Comparison of ENCODE assay signal across 8 mouse cellular contexts in genomic region chr11:116671112-116671844, GRCm38 (mm10). TPM values are rescaled to one million over a fixed set of nuclear protein-coding genes. Genes with fewer than 3 reads are reported as not detected.
A peak's percentile ranks its signal among the peaks of the same experiment; 100 is the strongest.
DNase-seq lines count a peak whose midpoint lies in the region; ATAC-seq and TF ChIP-seq lines count a peak whose summit lies in the region.

No protein-coding gene starts in this region.

- peak overlapping the region; percentile 97 for H3K9ac ChIP-seq in embryonic facial prominence, embryonic 13.5 days
- peak overlapping the region; percentile 76 for H3K9ac ChIP-seq in heart, adult 2 months (ENCODE audit: low read depth, low read length)
- H3K9ac ChIP-seq in limb, embryonic 13.5 days, result peak overlapping the region; percentile 93
- H3K9ac ChIP-seq in midbrain, embryonic 16.5 days (ENCODE audit: low read depth, low read length), result peak overlapping the region; percentile 70

- H3K4me3 ChIP-seq in embryonic facial prominence, embryonic 13.5 days, result peak overlapping the region; percentile 73
- H3K4me3 ChIP-seq in heart, adult 2 months, result peak overlapping the region; percentile 97
- H3K4me3 ChIP-seq in limb, embryonic 13.5 days, result peak overlapping the region; percentile 91
- peak overlapping the region; percentile 67 for H3K4me3 ChIP-seq in midbrain, embryonic 16.5 days (ENCODE audit: low read depth, low read length)

- H3K4me1 ChIP-seq in embryonic facial prominence, embryonic 13.5 days, result peaks cover 43% of the 10 kb centered on the region
- peaks cover 4% of the 10 kb centered on the region for H3K4me1 ChIP-seq in heart, adult 2 months (ENCODE audit: control insufficient read depth, insufficient read depth, low read length)
- peaks cover 39% of the 10 kb centered on the region for H3K4me1 ChIP-seq in limb, embryonic 13.5 days
- H3K4me1 ChIP-seq in midbrain, embryonic 16.5 days (ENCODE audit: control insufficient read depth, insufficient read depth, low read length), result peaks cover 34% of the 10 kb centered on the region

- no peaks in the 10 kb centered on the region for H3K27me3 ChIP-seq in embryonic facial prominence, embryonic 13.5 days
- no peaks in the 10 kb centered on the region for H3K27me3 ChIP-seq in heart, adult 2 months (ENCODE audit: control insufficient read depth, insufficient read depth, low read length)
- no peaks in the 10 kb centered on the region for H3K27me3 ChIP-seq in limb, embryonic 13.5 days
- no peaks in the 10 kb centered on the region for H3K27me3 ChIP-seq in midbrain, embryonic 16.5 days (ENCODE audit: control insufficient read depth, insufficient read depth, low read depth, low read length)

- 1% methylated on average over 45 of the region's 45 CpGs for WGBS in embryonic facial prominence, embryonic 13.5 days
- WGBS in heart, adult 2 months, result under 1% methylated on average over 45 of the region's 45 CpGs
- WGBS in limb, embryonic 13.5 days, result 1% methylated on average over 45 of the region's 45 CpGs
- 1% methylated on average over 45 of the region's 45 CpGs for WGBS in midbrain, embryonic 16.5 days

- ATAC-seq in embryonic facial prominence, embryonic 13.5 days (ENCODE audit: insufficient number of reproducible peaks, insufficient read depth, low FRiP score, low TSS enrichment, low read depth), result peak; percentile 67
- ATAC-seq in limb, embryonic 13.5 days (ENCODE audit: low FRiP score, low read depth), result peak; percentile 89
- peak; percentile 90 for ATAC-seq in midbrain, embryonic 16.5 days

- peaks cover 36% of the 10 kb centered on the region for H3K36me3 ChIP-seq in embryonic facial prominence, embryonic 13.5 days
- peaks cover 15% of the 10 kb centered on the region for H3K36me3 ChIP-seq in heart, adult 2 months (ENCODE audit: control insufficient read depth, insufficient read depth, low read length)
- H3K36me3 ChIP-seq in limb, embryonic 13.5 days, result peaks cover 35% of the 10 kb centered on the region
- H3K36me3 ChIP-seq in midbrain, embryonic 16.5 days (ENCODE audit: control insufficient read depth, insufficient read depth, low read length), result peaks cover 18% of the 10 kb centered on the region

- DNase-seq in 3134 (ENCODE audit: extremely low read depth, insufficient read length, low spot score), result peak; percentile 93
- peak; percentile 96 to 98 for DNase-seq in adrenal gland, postnatal 36 days
- DNase-seq in heart, adult 2 months, result peak; percentile 98
- peak; percentile 99 to 100 for DNase-seq in kidney, adult 8-10 months
- peak; percentile 97 to 98 for DNase-seq in spleen, postnatal 10 days (ENCODE audit: low spot score in 2 of 2)

- no peaks in the 10 kb centered on the region for H3K79me2 ChIP-seq in heart, adult 2 months (replicated peaks; ENCODE audit: control insufficient read depth, insufficient read depth, low read length)

- H3K4me2 ChIP-seq in embryonic facial prominence, embryonic 13.5 days, result peak overlapping the region; percentile 83
- H3K4me2 ChIP-seq in limb, embryonic 13.5 days (replicated peaks), result peak overlapping the region; percentile 92
- peak overlapping the region; percentile 76 for H3K4me2 ChIP-seq in midbrain, embryonic 16.5 days (ENCODE audit: low read length)

- H3K27ac ChIP-seq in embryonic facial prominence, embryonic 13.5 days, result peak overlapping the region; percentile 81
- peak overlapping the region; percentile 77 for H3K27ac ChIP-seq in heart, adult 2 months
- H3K27ac ChIP-seq in limb, embryonic 13.5 days, result peak overlapping the region; percentile 81
- H3K27ac ChIP-seq in midbrain, embryonic 16.5 days (ENCODE audit: low read length), result peak overlapping the region; percentile 51

- intact Hi-C loops in heart, adult 2 months (cut with DNase I), result loop anchor here (1.0 to 10.0 kb wide), 2 partner anchors 28 to 134 kb away; no protein-coding TSS in a partner anchor

- TF ChIP-seq POLR2A in heart, adult 2 months (IDR thresholded peaks at IDR 0.05; ENCODE audit: insufficient read depth, low read depth, low read length), result peak; percentile 98

- TF ChIP-seq CTCF in heart, adult 2 months (IDR thresholded peaks at IDR 0.05), result peak; percentile 91

- no peaks in the 10 kb centered on the region for H3K9me3 ChIP-seq in embryonic facial prominence, embryonic 13.5 days
- no peaks in the 10 kb centered on the region for H3K9me3 ChIP-seq in limb, embryonic 13.5 days
- no peaks in the 10 kb centered on the region for H3K9me3 ChIP-seq in midbrain, embryonic 16.5 days (replicated peaks; ENCODE audit: control insufficient read depth, low read length, poor library complexity, severe bottlenecking)

- peak; percentile 35; the same call in 1 of the 2 replicates for TF ChIP-seq EP300 in heart, adult 2 months (IDR thresholded peaks at IDR 0.05; ENCODE audit: insufficient read depth, low read depth, low read length)

RNA-seq across cellular contexts. Expression of gene Cygb, which starts 17.2 kb away (rescaled TPM):
- 10 to 100 TPM; 25.0 to 36.5 TPM for total RNA-seq in adrenal gland, postnatal 36 days (2021)
- 7.1 and 7.9 TPM in 2 replicates for polyA plus RNA-seq in embryonic facial prominence, embryonic 13.5 days (2015; fragmentation: Nextera tagmentation; extraction: Ambion mirVana)
- total RNA-seq in heart, adult 2 months (2021), result 10 to 100 TPM; 42.5 to 50.3 TPM
- polyA plus RNA-seq in heart, adult 2 months (2012; rRNA removed), result 55.0 and 66.1 TPM in 2 replicates
- 6.0 and 7.2 TPM in 2 replicates for polyA plus RNA-seq in limb, embryonic 13.5 days (2015; fragmentation: Nextera tagmentation; extraction: Ambion mirVana)
- 26.4 and 29.3 TPM in 2 replicates for polyA plus RNA-seq in midbrain, embryonic 16.5 days (2015; fragmentation: Nextera tagmentation; extraction: Ambion mirVana)

RNA-seq across cellular contexts. Expression of gene Prcd, which starts 17.9 kb away (rescaled TPM):
- total RNA-seq in adrenal gland, postnatal 36 days (2021), result 10 to 100 TPM in 1 of 2 experiments, 1 to 10 TPM in 1; 9.6 to 14.1 TPM
- 0.69 and 0.80 TPM in 2 replicates for polyA plus RNA-seq in embryonic facial prominence, embryonic 13.5 days (2015; fragmentation: Nextera tagmentation; extraction: Ambion mirVana)
- 1 to 10 TPM; 1.1 to 1.3 TPM for total RNA-seq in heart, adult 2 months (2021)
- polyA plus RNA-seq in heart, adult 2 months (2012; rRNA removed), result 0.76 and 1.1 TPM in 2 replicates
- polyA plus RNA-seq in limb, embryonic 13.5 days (2015; fragmentation: Nextera tagmentation; extraction: Ambion mirVana), result 0.56 and 0.83 TPM in 2 replicates
- 3.7 and 4.4 TPM in 2 replicates for polyA plus RNA-seq in midbrain, embryonic 16.5 days (2015; fragmentation: Nextera tagmentation; extraction: Ambion mirVana)

RNA-seq across cellular contexts. Expression of gene Rhbdf2, which starts 44.5 kb away (rescaled TPM):
- total RNA-seq in adrenal gland, postnatal 36 days (2021), result 10 to 100 TPM; 12.5 to 17.5 TPM
- polyA plus RNA-seq in embryonic facial prominence, embryonic 13.5 days (2015; fragmentation: Nextera tagmentation; extraction: Ambion mirVana), result 4.2 and 4.3 TPM in 2 replicates
- total RNA-seq in heart, adult 2 months (2021), result 10 to 100 TPM; 10.8 to 11.2 TPM
- 19.2 and 22.3 TPM in 2 replicates for polyA plus RNA-seq in heart, adult 2 months (2012; rRNA removed)
- 4.0 and 5.1 TPM in 2 replicates for polyA plus RNA-seq in limb, embryonic 13.5 days (2015; fragmentation: Nextera tagmentation; extraction: Ambion mirVana)
- 0.93 and 1.2 TPM in 2 replicates for polyA plus RNA-seq in midbrain, embryonic 16.5 days (2015; fragmentation: Nextera tagmentation; extraction: Ambion mirVana)

Comparison
In these comparisons a context has a peak if more than half of its experiments do, and no peak if none do; other contexts are left out.
1. Peak in every context shown above with its lines: DNase-seq, ATAC-seq, H3K4me3 ChIP-seq and H3K27ac ChIP-seq.